Comparison of ENCODE assay signal across 18 mouse cellular contexts in genomic region chr10:62341956-62342355, GRCm38 (mm10). TPM values are rescaled to one million over a fixed set of nuclear protein-coding genes. Genes with fewer than 3 reads are reported as not detected.
DNase-seq lines count a peak whose midpoint lies in the region; ATAC-seq and TF ChIP-seq lines count a peak whose summit lies in the region.
"Had no signal": no experiment of that assay in that cellular context is flagged by ENCODE, and none has a peak within 500 bp of the region (broad histone marks: within the 10 kb centered on the region; RNA-seq: fewer than 3 reads in every experiment).

No protein-coding gene starts in this region.

- peak overlapping the region; percentile 75; the same call in 1 of the 2 replicates for H3K27ac ChIP-seq in heart, embryonic 11.5 days (ENCODE audit: low read depth, low read length)
- H3K27ac ChIP-seq in spleen, adult 2 months (ENCODE audit: insufficient read depth, low read length), result peak overlapping the region; percentile 25; the same call in 1 of the 2 replicates
- H3K27ac ChIP-seq in limb, embryonic 13.5 days, result no peak overlapping the region
- H3K27ac ChIP-seq in liver, postnatal 0 days (ENCODE audit: low read depth), result peak overlapping the region; percentile 92
- H3K27ac ChIP-seq: heart, embryonic 15.5 days; hindbrain, embryonic 12.5 days had no signal

- WGBS in heart, embryonic 11.5 days (ENCODE audit: insufficient replicate concordance), result 77% methylated on average over 4 of the region's 4 CpGs
- 83% methylated on average over 4 of the region's 4 CpGs for WGBS in spleen, adult 2 months
- 83% methylated on average over 4 of the region's 4 CpGs for WGBS in limb, embryonic 13.5 days
- WGBS in liver, postnatal 0 days (ENCODE audit: insufficient replicate concordance), result 72% methylated on average over 4 of the region's 4 CpGs

- peaks cover 32% of the 10 kb centered on the region for H3K4me1 ChIP-seq in heart, embryonic 11.5 days (ENCODE audit: control insufficient read depth, insufficient read depth, low read length)
- peaks cover 8% of the 10 kb centered on the region; the same call in 1 of the 2 replicates for H3K4me1 ChIP-seq in spleen, adult 2 months (ENCODE audit: control insufficient read depth, insufficient read depth, insufficient read length)
- H3K4me1 ChIP-seq in limb, embryonic 13.5 days, result peaks cover 33% of the 10 kb centered on the region
- H3K4me1 ChIP-seq in liver, postnatal 0 days (ENCODE audit: insufficient read depth), result peaks cover 41% of the 10 kb centered on the region

- peak overlapping the region; percentile 90 for H3K4me2 ChIP-seq in heart, embryonic 11.5 days
- H3K4me2 ChIP-seq in limb, embryonic 13.5 days (replicated peaks), result no peak overlapping the region
- peak overlapping the region; percentile 93 for H3K4me2 ChIP-seq in liver, postnatal 0 days (ENCODE audit: low read depth, low read length)

- intact Hi-C loops in left cerebral cortex, postnatal 25 days (cut with DNase I), result loop anchor here (2.0 kb wide), 1 partner anchor 69 kb away; no protein-coding TSS in a partner anchor

- DNase-seq in heart, adult 8-10 months (ENCODE audit: low spot score), result no peak
- DNase-seq in spleen, adult 2 months (ENCODE audit: low read depth in 1 of 2, low spot score in 2 of 2), result no peak
- no peak for DNase-seq in spleen, postnatal 4 days (ENCODE audit: low spot score in 2 of 2)
- no peak for DNase-seq in liver, postnatal 0 days
- no peak for DNase-seq in left cerebral cortex, postnatal 25 days (ENCODE audit: low spot score in 2 of 2)
- DNase-seq in thymus, postnatal 36 days, result no peak
- DNase-seq: cerebellum, postnatal 25 days; gastrocnemius, postnatal 14 days; kidney, adult 9 months; kidney, postnatal 4 days; lung, adult 18-20 months; thymus, adult 2 months had no signal

- TF ChIP-seq EP300 in liver, postnatal 0 days (IDR thresholded peaks at IDR 0.05; ENCODE audit: low read depth), result no peak

- no peak for TF ChIP-seq POLR2A in spleen, adult 2 months (IDR thresholded peaks at IDR 0.05; ENCODE audit: low read depth, low read length)

- H3K36me3 ChIP-seq in heart, embryonic 11.5 days (ENCODE audit: control insufficient read depth, insufficient read depth, low read length), result no peaks in the 10 kb centered on the region
- no peaks in the 10 kb centered on the region for H3K36me3 ChIP-seq in spleen, adult 2 months (ENCODE audit: control insufficient read depth, insufficient read depth, low read length)
- no peaks in the 10 kb centered on the region for H3K36me3 ChIP-seq in limb, embryonic 13.5 days
- H3K36me3 ChIP-seq in liver, postnatal 0 days (replicated peaks; ENCODE audit: insufficient read depth, low read length), result no peaks in the 10 kb centered on the region
- H3K36me3 ChIP-seq: heart, embryonic 15.5 days; hindbrain, embryonic 12.5 days had no signal

- peak overlapping the region; percentile 70 for H3K9ac ChIP-seq in heart, embryonic 11.5 days (ENCODE audit: low read depth, low read length)
- 0 out of 2 replicates have a peak overlapping the region, but pooled peaks have one; percentile 1 for H3K9ac ChIP-seq in limb, embryonic 13.5 days
- peak overlapping the region; percentile 70 for H3K9ac ChIP-seq in liver, postnatal 0 days (replicated peaks)
- H3K9ac ChIP-seq: hindbrain, embryonic 12.5 days had no signal

- ATAC-seq in heart, embryonic 11.5 days (replicated peaks; ENCODE audit: insufficient number of reproducible peaks, low FRiP score, low TSS enrichment), result no peak
- no peak for ATAC-seq in limb, embryonic 13.5 days (ENCODE audit: low FRiP score, low read depth)
- ATAC-seq in liver, postnatal 0 days, result no peak
- ATAC-seq: inflammation-experienced regulatory T-cells, adult 6 months; midbrain, embryonic 16.5 days had no signal

- H3K9me3 ChIP-seq in heart, embryonic 11.5 days (replicated peaks; ENCODE audit: control insufficient read depth, low read length), result no peaks in the 10 kb centered on the region
- H3K9me3 ChIP-seq in limb, embryonic 13.5 days, result no peaks in the 10 kb centered on the region
- no peaks in the 10 kb centered on the region for H3K9me3 ChIP-seq in liver, postnatal 0 days (ENCODE audit: low read length)
- H3K9me3 ChIP-seq: heart, embryonic 15.5 days; hindbrain, embryonic 12.5 days had no signal

- H3K27me3 ChIP-seq in heart, embryonic 11.5 days (ENCODE audit: control insufficient read depth, insufficient read depth, low read length), result no peaks in the 10 kb centered on the region
- H3K27me3 ChIP-seq in spleen, adult 2 months (ENCODE audit: control insufficient read depth, insufficient read depth, low read length), result no peaks in the 10 kb centered on the region
- no peaks in the 10 kb centered on the region for H3K27me3 ChIP-seq in limb, embryonic 13.5 days
- no peaks in the 10 kb centered on the region for H3K27me3 ChIP-seq in liver, postnatal 0 days (ENCODE audit: insufficient read depth, low read length)
- H3K27me3 ChIP-seq: heart, embryonic 15.5 days; hindbrain, embryonic 12.5 days had no signal

- TF ChIP-seq CTCF in spleen, adult 2 months (IDR thresholded peaks at IDR 0.05; ENCODE audit: extremely low read depth, insufficient read depth, insufficient read length, insufficient replicate concordance), result no peak
- TF ChIP-seq CTCF in liver, postnatal 0 days (IDR thresholded peaks at IDR 0.05; ENCODE audit: low read depth), result no peak

- peak overlapping the region; percentile 93 for H3K4me3 ChIP-seq in heart, embryonic 11.5 days (ENCODE audit: low read depth, low read length)
- H3K4me3 ChIP-seq in spleen, adult 2 months (ENCODE audit: extremely low read depth, insufficient read depth, insufficient read length), result peak overlapping the region; percentile 10
- no peak overlapping the region for H3K4me3 ChIP-seq in limb, embryonic 13.5 days
- peak overlapping the region; percentile 85 for H3K4me3 ChIP-seq in liver, postnatal 0 days (ENCODE audit: low read depth, low read length)
- H3K4me3 ChIP-seq: hindbrain, embryonic 12.5 days had no signal

RNA-seq across cellular contexts. Expression of gene Hk1, which starts 37.8 kb away (rescaled TPM):
- polyA plus RNA-seq in heart, embryonic 11.5 days (2014; fragmentation: Nextera tagmentation; extraction: Ambion mirVana), result 97.0 and 157 TPM in 2 replicates
- 100 to 1,000 TPM in 3 of 4 experiments, 10 to 100 TPM in 1; 87.3 to 137 (median 106) TPM for total RNA-seq in heart, adult 8-10 months (2022)
- polyA plus RNA-seq in spleen, adult 2 months (2012; rRNA removed), result 31.0 and 38.5 TPM in 2 replicates
- polyA plus RNA-seq in limb, embryonic 13.5 days (2015; fragmentation: Nextera tagmentation; extraction: Ambion mirVana), result 40.1 and 44.7 TPM in 2 replicates
- 22.1 and 30.7 TPM in 2 replicates for polyA plus RNA-seq in liver, postnatal 0 days (2015; fragmentation: Nextera tagmentation; extraction: Ambion mirVana)
- total RNA-seq in left cerebral cortex, postnatal 25 days (2021), result 100 to 1,000 TPM; 305 to 321 TPM

Comparison
In these comparisons a context has a peak if more than half of its experiments do, and no peak if none do; other contexts are left out.
1. H3K9ac ChIP-seq: peak in every context shown above with its lines; median percentile 70 in heart, embryonic 11.5 days; 70 in liver, postnatal 0 days; 1 in limb, embryonic 13.5 days.